Mouse (Mus musculus): ENCODE results near the gene Aff3. TPM values are rescaled to one million over a fixed set of nuclear protein-coding genes. Genes with fewer than 3 reads are reported as not detected.

The Aff3 gene
- total RNA-seq, 2 experiments from 2014 or later: 7.9 to 8.0 TPM

DNA sequence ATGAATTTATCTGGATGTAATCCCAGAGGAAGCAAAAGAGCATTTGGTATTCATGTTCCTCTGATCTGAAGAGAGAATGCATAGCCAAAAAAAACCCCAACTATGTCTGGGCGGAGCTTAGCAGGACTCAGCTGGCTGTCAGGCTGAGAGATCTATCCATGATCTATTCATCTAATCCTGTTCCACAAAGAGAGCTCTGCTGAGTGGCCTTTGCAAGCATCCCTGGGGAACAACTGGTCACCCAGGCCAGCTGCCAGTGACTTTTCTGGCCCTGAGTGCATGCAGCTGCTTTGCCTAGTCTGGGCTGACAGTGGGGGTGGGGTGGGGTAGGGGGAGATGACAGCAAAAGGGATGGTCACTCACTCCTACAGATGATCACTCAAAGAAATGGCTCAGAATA is 442.6 kb downstream of the Aff3 start:
- DNase-seq: peak; percentile 56

DNA sequence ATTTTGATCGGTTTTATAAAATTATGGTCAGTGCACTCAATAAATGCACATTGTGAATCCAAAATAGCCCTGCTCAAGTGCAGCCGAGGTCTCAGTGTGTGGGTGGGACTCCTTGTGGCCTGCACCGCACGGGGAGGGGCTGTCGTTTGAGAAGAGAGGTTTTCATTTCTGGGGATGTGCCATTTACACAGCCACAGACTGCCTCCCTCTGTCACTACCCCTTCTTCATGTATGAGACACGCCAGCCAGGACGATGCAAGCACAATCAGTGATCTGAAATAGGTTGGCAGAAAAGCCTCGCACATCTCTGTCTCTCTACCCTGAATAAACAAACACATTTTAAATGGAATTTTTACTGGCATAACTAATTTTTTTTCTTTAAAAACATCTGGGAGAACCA is 443.3 kb downstream of the Aff3 start:
- no peak for DNase-seq

DNA sequence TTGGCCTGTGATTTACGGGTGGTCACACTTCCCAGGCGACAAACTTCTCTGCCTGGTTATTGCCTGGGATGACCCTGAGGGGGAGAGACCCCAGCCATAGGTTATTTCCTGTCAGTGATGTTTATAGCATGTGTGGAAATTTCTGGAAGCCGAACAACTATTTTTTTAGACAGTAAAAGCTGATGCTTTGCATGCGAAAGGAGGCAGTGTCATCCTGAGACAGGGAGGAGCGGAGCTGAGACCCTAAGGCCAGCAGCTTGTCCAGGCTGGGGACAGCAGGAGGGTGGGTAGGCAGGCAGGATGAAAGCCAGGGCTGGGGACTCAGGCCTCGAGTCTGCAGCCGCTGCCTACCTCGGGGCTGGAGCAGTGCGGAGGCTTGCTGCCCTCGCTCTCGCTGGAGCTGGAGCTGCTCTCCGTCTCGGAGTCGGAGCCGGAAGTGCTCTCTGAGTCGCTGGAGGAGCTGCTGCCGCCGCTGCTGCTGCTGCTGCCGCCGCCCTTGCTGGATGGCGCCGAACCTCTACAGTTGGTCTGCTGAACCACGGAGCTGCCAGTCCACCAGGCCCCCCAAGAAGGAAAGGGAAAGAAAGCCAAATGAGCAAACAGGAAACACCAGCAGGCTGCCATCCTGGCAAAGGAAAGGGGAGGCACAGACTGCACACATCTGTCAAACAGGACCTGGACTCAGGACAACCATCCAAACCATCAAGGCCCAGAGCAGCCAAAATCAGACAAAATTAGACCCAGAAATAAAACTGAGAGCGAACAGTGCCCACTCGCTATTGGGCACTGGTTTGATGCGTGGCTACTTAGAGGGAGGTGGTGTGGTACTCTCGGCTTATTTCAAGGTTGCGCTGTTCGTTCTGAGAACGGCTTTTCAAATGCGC is 446.6 kb downstream of the Aff3 start:
- DNase-seq: peak; percentile 34

DNA sequence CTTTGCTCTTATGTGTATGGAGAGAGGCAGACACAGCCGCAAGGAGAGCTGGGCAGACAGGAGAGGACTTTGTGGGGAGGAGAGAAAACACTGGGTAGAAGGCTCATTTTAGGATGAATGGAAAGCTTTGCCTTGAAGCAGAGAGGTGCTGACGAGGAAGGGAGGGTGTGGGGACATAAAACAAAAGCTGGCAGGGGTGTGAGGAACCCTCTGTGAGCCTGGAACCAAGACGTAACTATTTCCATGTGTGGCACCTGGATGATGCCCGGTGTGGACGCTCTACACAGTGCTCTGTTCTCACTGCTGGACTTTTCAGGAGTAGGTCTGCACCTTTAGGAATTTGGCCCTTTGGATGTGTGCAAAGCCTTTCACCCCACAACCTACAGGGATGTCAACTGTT is 447.7 kb downstream of the Aff3 start:
- no peak for DNase-seq

DNA sequence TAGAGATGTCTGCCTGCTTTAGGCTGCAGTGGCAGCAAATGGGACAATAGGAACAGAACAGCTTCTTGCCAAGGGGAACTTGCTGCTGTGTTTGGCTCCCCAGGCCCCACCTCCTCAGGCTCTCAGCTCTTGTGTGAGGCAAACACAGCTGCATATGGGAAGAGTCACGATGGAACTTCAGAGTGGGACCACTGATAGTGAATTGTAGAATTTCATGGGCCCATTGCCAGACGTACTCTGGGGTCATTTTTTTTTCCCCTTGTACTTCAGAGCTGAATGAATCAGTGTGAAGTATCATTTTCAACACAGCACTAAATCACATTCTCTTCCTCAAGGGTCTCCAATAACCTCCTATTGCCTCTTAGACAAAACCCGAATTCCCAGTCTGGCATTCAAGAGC is 451.4 kb downstream of the Aff3 start:
- DNase-seq: peak; percentile 14

DNA sequence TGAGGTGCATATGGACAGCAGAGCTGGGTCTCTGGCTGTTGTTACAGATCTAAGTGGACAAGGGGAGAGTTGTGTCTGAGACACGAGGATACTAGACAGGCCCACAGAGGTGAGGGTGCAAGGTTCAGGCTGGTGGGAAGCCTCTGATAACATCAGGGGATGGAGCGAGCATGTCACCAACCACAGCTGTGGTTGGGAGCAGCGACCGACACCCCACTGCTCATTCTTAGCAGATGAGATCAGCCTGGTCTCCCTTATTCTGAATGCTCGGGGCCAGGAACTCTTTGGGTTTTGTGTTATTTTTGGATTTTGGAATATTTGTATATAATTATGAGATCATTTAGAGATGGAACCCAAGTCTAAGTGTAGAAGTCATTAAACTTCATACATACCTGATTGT is 452.4 kb downstream of the Aff3 start:
- no peak for DNase-seq

DNA sequence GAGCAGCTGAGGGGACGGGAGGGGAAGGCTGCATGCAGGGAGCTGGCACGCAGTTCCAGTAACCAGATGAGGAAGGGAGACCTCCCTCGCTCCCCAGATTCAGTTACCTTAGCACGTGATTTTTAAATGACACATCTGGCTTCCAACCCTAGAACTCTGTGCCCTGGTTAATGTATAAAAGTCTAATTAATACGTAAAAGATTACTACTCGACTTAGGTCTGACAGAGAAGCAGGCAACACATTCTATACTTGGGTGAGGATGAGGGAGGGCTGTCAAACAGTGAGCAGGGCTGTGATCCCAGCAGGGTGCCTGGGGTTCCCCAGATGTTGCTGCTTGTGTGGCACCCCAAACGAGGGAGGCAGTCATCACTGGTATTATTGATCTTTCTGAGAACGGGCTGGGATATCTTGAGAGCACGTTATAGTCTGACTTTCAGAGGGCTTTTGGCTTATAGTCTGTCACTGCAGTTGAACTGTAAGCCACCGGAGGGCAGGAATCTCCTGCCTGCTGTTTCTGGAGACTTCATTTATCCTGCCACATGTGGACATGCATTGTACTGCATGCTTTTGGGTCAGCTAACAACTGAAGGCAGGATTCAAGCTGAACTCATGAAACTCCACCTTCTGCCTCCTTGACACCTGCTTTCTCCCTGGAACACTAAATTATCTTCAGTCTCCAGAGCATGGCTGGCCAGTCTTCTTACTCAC is 462.1 kb downstream of the Aff3 start:
- DNase-seq: peak; percentile 66

DNA sequence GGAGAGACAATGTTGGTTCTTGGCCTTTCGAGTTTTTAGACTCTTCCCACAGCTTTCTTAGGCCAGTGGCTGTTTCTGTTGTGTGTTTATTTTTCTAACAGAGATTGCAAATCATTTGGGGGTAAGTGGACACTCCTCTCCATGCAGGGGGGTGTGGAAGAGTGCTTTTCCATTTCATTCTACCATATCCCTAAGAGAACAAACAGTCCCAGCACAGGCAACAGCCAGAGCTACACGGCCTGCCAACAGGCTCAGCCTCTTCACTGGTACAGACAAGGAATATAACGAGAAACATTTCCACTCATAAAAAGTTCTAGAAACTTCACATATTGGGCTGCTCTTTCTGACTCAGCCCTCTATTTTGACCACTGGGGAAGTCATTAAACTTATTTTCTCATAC is 463.0 kb downstream of the Aff3 start:
- no peak for DNase-seq

DNA sequence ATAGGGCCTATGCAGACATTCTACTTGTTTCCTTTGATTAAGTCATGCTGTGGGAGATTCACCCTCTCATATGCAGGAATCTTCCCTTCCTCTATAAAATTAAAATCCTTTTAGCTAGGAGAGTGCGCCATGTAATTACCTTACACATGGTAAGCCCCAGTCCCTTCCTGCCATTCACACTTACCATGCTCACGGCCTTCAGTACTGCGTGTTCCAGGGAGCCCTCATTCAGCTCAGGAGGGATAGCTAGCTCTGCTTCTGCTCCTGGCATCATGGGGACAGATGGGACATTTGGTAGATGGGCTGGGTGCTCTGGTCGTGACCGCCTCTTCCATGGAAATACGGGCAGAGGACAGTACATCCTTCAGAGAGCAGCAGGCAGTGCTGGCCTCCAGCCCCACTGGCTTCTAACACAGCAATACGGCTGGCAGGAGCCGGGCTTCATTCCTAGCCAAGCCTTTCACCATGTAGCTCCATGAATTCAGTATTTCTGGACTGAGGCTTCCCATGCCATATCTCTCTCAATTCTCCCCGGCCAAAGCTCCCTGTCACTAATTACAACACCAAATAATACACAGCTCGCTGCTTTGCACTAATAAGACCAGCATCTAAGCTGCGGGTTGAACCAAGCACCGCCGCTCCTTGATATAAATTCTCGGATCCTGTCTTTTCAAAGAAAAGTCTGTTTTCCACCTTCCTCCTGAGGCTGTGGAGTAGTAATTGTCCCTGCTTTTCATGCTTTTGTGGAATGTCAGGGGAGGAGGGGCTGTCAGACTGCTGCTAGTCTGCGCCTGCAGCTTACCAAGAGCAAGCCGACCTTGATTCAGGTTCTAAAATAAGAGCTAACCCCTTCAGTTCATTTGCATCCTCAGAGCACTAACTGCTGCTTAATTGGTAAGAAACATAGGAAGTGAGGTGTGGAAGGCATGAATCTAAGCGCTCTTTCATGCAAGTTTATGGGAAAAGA is 464.8 kb downstream of the Aff3 start:
- DNase-seq: peak; percentile 37

DNA sequence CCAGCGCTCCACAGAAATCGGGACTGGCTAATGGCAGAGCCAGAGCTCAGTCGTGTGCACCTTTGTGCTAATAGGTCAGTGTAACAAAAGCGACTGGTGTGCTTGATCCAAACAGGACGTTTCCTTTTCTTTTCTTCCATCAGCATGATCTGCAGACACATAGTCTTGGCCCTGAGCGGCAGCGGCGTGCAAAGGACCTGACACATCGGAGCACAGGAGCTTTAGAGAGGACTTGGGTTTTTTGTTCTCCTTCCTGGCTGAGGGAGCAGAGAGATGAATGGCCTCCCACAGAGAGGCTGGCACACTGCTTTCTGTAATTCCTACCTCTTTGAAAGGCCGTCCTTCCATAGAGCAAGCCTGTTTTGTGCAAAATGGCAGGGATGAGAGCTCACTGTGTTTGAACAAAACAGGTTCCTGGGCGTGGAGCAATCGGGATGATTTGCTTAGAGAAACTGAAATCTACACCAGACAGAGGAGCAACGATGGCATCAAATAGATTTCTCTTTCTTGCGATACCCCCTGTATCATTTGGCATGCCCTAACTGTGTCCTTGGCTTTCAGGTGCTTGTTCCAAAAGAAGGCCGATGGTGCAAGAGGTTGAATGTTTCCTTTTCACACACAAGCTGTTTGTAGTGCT is 466.2 kb downstream of the Aff3 start:
- no peak for DNase-seq

DNA sequence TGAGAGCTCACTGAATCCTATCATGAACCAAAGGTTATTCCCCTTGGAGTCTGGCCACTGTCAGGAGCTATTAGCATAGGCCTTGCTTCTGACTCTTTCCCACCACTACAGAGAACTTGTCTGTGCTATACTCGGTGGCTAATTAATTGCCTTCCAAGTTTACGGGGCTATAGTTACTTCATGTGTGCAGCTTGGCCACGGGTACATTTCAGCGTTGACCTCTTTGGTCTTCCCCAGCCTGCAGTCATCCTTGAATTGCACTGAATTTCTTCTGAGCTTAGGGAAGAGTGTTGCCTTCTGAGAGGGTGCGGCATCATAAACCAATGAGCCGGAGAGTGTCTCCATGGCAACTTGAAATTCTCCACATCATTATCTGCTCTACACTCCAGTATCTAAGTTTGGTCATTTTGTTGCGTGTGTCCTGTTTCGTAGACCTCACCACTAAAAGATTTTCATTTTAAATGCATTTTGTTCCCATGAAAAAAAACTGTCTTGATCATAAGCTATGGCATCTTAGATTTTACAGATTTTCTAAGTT is 467.5 kb downstream of the Aff3 start:
- DNase-seq: no peak

DNA sequence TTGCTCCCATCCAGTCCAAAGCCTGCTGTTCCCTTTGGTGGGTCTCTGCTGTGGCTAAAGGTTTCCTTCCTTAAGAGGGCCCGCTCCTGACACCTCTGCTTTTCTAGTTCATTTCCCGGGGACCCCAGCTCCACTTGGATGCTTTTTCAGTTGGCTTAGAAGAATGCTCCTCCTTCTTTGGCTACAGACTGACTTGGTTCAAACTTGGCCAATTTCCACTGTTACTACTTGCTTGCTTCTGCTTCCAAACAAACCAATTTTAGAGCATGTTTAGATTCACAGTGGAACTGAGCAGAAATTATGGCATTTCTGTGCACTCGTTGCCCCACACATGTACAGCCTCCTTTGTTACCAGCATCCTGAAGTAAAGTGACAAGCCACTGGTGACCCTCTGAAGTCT is 469.0 kb downstream of the Aff3 start:
- DNase-seq: no peak

DNA sequence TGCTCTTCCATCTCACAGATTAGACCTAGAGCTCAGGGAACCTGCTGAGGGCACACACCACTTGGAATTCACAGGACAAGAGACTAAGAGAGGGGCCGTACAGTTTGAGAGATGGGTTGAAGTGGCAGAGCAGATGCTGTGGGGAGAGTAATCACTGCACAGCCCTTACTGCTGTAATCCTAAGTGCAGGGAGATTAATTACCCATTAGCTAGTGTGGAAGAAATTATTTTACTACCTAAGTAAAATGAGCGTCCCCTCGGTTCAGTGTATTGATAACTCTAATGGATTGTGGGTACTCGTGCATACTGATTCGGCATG is 478.6 kb downstream of the Aff3 start:
- no peak for DNase-seq

DNA sequence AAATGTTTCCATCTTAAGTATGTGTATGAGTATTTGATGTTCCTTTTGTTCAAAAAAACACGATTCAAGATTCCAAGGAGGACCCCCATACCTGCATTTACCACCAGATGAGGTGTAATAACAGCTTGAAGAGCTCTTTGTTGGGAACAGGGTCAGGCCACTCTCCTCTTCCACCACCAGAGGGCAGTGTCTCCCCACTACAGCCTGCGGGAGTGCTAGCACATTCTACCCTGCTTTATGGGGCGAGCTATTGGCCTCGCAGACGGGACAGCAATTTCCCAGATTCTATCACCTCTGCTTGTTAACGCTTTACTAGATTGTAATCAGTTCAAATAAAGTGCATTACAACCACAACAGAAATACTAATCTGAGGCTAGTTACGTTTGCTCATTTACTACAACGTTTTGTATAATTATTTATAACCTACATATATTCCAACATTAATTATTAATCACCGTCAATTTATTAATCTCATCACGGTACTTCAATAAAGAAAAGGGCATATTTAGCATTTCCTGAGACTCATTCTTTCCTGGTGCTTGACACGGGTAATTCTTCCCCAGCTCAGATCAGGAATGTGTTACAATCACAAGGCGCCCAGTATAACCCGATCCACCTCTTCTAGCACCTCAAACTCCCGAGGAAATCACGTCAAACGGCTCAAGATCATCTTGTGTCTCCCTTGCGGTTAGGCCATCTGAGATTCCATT is 479.1 kb downstream of the Aff3 start:
- DNase-seq: peak; percentile 87

DNA sequence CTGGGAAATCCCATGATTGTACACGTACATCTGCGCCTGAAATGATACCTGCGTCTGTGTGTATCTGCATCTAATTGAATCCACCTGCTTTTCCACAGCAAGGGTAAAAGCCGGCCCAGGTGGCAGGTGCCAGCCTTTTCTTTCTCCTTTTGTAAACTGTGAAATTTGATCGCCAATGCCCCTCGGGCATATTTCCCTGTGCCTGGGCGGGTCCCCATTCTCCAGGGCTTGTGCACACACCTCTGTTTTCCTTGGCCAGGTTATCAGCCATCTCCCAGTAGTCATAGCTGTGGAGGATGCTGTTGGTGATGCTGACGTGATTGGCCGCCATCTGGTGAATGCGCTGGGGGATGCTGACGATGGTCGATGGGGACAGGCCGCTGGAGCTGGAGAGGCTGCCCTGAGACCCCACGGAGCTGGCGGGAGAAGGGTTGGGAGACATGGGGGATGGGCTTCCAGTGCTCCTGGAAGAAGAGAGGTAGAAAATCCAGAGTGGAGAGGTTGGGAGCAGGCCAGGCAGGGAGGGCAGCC is 483.7 kb downstream of the Aff3 start:
- no peak for DNase-seq

DNA sequence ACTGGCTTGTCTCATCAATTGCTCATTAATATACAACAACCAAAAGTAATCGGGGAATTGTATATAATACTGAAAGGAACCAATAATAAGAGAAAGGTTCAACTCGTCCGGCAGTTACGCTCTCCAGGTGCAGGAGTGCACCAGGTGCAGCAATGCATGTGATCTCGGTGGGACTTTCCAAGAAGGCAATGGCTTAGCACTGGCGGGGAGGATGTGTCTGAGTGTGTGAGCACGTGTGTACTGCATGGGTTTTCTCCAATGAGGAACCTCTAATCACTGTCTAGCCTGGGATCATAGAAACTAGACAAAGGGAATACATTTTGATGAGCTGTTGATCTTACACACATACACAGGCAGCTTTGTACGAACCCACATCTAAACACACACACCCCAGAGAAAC is 485.8 kb downstream of the Aff3 start:
- DNase-seq: no peak

DNA sequence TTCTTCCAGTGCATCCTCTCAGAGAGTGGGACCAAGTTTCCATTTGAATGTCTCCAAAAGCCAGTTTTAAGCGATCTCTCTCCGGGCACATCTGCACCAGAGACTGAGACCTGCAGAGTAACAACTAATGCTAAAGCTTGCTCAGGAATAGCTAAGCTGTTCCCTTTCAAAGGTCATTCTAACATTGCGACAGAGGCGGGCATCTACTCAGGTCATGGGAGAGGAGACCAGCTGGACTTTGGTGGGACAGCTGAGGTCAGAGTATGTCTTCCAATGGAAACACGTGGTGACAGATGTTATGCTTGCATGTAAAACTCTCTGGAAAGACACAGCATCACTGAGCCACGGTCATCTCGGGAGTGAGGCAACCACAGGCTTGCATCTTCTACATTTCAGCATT is 488.7 kb downstream of the Aff3 start:
- no peak for DNase-seq

DNA sequence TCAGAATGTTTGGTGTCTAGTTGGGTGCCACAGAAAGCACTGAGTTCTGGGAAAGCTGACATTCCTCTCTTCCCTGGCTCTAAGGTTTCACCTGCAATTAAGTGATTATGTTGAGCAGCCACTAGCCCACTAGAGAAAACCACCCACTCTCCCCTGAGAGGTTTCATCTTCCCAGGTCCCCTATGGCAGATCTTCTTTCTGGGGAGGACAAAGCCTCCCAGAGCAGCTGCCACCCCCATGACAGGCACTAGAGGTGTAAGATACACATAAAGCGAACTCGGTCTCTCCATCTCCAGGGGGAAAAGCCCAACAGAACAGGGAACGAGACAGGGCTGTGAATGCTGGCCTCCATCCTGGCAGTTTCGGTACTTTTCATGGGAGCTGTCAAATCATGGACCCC is 492.9 kb downstream of the Aff3 start:
- DNase-seq: no peak

DNA sequence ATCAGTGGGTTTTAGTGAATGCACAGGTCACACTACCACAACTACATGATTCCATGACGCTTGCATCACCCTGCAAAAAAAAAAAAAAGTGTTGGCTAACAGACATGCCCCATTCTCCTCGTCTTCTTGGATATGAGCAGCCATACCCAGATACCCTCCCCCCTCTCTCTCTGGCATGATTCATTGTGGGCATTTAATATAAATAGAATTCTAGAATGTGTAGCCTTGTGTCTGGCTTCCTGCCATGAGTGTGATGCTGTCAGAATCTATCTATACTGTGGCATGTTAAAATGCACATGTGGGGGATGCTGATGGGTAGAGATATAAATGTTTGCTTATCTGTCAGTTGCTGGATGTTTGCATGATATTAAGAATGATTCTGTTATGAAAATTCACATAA is 499.1 kb downstream of the Aff3 start:
- DNase-seq: no peak

DNA sequence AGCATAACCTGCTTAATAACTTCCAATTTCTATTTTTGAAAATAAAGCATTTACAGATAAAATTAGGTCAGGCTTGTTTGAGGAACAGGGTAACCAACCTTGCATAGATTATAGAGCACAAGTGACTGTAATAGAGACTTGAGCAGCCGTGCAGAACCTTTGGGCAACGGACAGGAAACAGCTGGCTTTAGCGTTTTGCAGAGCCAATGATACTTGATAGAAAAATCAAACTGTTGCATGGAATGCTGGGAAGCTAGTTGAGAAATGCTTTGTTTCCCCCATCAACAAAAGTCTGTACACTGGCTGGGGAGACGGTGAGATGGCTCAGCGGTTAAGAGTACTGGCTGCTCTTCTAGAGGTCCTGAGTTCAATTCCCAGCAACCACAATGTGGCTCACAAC is 514.7 kb downstream of the Aff3 start:
- DNase-seq: no peak

DNA sequence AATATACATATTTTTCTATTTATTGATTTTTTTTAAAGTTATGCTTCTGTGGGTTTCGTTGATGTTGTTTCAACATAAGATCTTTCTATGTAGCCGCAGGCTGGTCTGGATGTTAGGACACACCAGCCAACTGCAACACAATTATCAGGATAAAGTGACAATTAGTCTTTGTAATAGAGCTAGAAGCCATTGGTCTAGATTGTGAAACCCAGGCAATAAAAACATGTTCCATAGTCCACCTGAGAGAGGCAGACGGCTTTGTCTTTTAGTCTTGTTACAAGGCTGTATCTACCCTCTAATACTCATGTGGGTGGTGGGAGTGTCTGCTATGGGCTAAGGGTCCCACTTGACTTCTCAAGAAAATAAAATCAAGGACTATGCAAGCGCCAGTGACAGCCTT is 518.7 kb downstream of the Aff3 start:
- no peak for DNase-seq
